Mouse (Mus musculus) heart, postnatal 10 days (tissue): ENCODE results near the gene Hypk. TPM values are rescaled to one million over a fixed set of nuclear protein-coding genes. Genes with fewer than 3 reads are reported as not detected.
"Not testable (repeated sequence)": the region's sequence is repeated elsewhere in the genome, so short reads cannot be mapped to it uniquely, and the experiment has no call there.

Source experiments
- DNase-seq, 2 experiments: peaks; one replicate each; pipeline ENCODE4 v3.0.0; 2021
- intact Hi-C: fragments of 180-260 bp; cut with DNase I; formaldehyde crosslinking; loops from one replicate; pipeline ENCODE4 v1.15.1; 2025
- total RNA-seq, 2 experiments: library from RNA; stranded (reverse); gene quantifications; 2 replicates each; pipeline ENCODE4 v1.2.3; 2021

Gene Hypk
- total RNA-seq, 2 experiments from 2014 or later = 22.1 to 23.2 TPM

DNA sequence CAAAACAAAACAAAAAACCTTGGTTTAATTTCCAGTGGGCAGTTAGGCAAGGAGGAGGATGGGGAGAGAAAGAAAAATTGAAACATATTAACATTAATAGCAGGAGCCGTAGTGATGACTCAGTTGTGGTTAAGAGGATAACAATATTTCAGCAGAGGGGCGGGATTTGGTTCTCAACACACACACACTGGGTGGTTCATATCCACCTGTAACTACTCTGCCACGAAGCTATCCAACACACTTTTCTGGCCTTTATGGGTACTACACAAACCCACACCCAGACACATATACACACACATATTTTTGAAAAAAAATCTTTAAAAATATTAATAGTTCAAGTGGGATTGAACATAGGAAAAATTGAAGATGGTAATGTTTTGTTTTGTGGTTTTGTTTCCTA is 6.1 kb upstream of the Hypk start:
- intact Hi-C loops = no loop called here
- DNase-seq = no peak

- intact Hi-C loops = no loop called here
- peak; percentile 64 to 66 for DNase-seq
Measured at GRCm38 (mm10) chr2:121448136-121448535, 5.0 kb upstream of the Hypk start.

DNA sequence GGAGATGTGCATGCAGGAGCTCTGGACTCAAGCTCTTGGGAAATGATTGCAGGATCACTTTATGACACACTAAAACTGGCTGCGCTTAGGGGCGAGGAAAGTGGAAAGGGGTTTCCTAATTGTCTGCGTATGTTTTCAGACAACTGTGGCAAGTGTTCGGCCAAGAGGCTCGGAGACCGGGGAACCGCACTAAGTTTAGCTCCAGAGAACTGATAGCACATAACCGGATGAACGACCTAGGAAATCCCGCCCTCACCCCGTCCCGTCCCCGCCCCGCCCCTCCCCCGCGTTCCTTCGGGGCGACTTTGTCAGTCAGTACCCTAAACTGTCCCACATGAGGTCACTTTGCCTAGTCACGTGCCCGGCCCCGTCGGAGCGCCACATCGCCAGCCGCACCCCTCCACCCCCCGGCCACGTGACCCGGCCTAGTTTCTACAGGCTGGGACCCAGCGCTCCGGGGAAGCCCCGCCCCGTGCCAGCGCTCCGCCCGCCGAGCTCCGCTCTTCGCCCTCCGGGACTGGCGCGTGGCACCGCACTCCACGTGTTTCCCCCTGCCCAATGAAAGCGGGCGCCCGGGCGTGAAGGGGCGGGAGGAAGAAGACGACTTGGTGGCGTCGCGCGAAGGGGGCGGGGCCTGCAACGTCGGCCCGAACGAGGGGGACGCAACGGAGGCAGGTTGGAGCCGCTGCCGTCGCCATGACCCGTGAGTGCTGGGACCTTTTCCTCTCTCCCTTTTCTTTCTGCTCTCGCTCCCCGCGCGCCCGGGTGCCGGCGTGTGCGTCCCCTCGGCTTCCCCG is 4.2 kb upstream of the Hypk start, which contains the start of gene Serf2:
Gene Serf2 (plus strand): TSS at position 457 of the 797 bp plus-strand sequence.
- intact Hi-C loops = no loop called here
- peak; percentile 100 for DNase-seq

DNA sequence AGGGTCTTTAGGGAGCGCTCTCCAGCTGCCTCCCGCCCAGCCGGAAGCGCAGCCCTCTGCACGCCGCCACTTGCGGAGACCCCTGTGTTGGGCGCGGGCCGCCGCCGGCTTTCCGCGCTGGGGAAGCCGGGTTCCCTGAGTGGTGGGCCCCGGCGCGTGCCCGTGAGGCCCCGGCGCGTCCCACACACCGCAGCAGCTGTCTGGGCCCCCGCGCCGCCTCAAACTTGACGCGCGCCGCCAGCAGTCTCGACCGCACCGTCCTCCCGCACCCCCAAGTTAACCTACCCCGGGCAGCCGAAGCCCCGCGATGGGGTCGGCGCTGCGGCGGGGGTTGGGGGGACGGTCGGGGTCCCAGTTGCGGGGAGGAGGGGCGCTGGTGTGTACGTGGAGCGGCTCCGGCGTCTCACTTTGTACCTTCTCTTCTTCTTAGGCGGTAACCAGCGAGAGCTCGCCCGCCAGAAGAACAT is 3.5 kb upstream of the Hypk start:
- intact Hi-C loops = no loop called here

DNA sequence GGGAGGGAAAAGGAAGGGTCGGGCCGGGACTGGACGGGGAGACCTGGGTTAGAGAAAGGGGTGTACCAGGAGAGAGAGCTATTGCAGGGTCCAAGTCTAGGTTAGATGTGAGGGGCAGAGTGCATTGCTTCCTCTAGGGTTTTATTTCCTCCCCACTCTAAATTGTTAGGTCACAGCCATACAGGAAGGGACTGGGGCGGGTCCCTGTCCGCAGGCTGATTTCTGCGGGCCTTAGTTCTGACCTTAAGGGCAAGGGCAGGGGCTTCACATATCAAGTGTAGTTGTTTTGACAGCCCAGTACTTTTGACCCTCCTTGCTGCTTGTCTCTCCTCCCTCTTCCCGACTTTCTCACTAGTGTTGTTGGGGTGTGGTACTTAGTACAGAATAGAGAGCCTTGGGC is 3.0 kb upstream of the Hypk start:
- intact Hi-C loops = no loop called here
- DNase-seq = peak in 1 of 2 experiments; percentile 36

More for the DNA sequence above, 3.5 kb upstream of the Hypk start:
- no peak for DNase-seq

- intact Hi-C loops = no loop called here
- no peak for DNase-seq
Measured at GRCm38 (mm10) chr2:121452361-121452760, 729 bp upstream of the Hypk start.

DNA sequence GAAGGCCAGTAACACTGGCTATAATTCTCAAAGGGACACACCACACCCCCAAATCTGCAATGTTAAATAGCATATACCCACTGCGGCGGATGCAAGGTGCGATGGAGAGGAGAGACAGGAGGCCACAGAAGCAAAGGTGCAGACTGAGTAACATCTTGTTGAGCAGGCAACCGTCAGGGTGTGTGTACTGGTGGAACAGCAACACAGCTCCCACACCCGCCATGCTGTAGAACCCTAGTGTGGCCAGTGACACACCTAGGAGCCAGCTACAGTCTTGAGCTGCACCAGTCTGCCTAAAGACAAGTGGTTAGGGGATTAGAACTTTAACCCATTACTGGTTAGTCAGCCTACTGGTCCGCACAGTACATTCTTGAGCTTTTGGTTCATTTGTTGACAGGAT is 827 bp downstream of the Hypk start:
- intact Hi-C loops = no loop called here
- DNase-seq = no peak

DNA sequence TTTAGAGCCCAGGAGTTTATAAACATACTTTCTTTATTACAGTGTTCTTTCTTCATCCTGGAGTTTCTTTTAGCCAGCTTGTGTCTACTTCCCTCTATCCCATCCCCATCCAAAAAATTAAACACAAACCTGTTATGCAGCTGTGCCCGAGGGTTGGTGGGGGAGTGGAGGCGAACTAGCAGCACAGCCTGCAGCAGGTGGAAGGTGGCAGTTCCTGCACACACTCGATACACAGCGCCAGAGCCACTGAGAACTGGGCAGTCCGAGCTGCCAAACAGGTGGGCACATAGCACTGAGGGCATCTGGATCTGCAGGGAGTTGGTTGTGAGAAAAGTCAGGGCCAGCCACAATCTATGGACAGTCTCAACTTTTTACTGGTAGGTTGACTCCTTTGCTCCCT is 2.4 kb downstream of the Hypk start:
- intact Hi-C loops = no loop called here
- no peak for DNase-seq

DNA sequence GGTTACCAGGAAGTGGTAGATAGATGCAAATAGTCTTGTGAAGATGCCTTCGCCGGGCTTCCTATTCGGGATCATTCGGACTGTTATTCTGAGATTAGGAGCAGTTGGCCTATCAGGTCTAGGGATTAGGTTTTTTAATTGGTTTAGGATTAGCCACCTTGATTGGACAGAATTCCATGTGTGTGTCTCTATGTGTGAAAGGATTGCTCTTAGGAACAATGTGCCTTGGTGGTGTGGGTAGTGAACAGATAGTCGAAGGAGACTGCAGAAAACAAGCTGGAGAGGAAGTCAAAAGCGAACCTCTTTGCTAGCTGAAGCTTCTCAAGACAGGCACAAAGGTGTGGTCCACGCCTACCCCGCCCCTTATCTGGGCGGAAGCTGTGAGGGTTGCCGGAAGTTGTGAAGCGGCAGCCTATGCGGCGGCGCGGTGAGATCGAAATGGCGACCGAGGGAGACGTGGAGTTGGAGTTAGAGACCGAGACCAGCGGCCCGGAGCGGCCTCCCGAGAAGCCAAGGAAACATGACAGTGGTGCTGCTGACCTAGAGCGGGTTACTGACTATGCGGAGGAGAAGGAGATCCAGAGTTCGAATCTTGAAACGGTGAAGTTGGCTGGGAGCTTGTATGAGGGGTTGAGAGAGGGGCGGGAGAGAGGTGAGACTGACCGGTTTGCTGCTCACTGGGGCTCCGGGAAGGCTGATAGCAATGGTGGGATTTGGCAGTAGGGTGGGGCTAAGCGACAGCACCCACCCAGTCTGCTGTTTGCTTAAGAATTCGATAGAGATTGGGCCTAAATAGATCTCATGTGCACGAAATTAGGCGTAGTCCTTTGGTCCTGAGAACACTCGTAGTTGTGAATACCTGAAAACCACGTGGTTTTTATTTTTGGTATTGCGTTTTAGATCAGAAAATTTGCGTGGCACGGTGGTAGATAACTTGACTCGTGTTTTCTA is 3.9 kb downstream of the Hypk start, which contains the start of gene Serinc4:
Gene Serinc4 (minus strand): TSS at position 90 of the 951 bp plus-strand sequence.
- intact Hi-C loops = no loop called here

GRCm38 (mm10) chr2:121460071-121460470 is 7.0 kb downstream of the Hypk start:
- intact Hi-C loops = no loop called here

More for the DNA sequence above, 3.9 kb downstream of the Hypk start, which contains the start of gene Serinc4:
- DNase-seq = peak; percentile 88 to 90

DNA sequence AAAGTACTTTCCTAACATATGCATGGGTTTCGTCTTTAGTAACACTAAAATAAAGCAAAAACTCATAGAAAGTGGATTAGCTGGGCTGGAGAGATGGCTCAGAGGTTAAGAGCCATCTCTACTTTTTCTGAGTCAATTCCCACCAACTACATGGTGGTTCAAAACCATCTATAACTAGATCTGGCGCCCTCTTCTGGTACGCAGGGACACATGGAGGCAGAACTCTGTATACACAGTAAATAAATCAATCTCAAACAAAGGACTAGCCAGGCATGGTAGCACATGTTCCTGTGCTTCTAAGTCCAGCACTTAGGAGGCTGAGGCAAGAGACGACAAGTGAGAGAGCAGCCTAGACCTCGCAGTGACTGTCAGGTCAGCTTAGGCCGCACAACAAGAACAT is 15.9 kb downstream of the Hypk start:
- intact Hi-C loops = not testable (repeated sequence)

More at GRCm38 (mm10) chr2:121460071-121460470, 7.0 kb downstream of the Hypk start:
- no peak for DNase-seq

GRCm38 (mm10) chr2:121472783-121473182 is 19.7 kb downstream of the Hypk start:
- DNase-seq = not testable (repeated sequence)
- intact Hi-C loops = loop anchor here (5.0 kb wide), 1 partner anchor 35 kb away; the partner anchor contains the start of genes Mfap1a and Wdr76

More for the DNA sequence above, 15.9 kb downstream of the Hypk start:
- DNase-seq = not testable (repeated sequence)

DNA sequence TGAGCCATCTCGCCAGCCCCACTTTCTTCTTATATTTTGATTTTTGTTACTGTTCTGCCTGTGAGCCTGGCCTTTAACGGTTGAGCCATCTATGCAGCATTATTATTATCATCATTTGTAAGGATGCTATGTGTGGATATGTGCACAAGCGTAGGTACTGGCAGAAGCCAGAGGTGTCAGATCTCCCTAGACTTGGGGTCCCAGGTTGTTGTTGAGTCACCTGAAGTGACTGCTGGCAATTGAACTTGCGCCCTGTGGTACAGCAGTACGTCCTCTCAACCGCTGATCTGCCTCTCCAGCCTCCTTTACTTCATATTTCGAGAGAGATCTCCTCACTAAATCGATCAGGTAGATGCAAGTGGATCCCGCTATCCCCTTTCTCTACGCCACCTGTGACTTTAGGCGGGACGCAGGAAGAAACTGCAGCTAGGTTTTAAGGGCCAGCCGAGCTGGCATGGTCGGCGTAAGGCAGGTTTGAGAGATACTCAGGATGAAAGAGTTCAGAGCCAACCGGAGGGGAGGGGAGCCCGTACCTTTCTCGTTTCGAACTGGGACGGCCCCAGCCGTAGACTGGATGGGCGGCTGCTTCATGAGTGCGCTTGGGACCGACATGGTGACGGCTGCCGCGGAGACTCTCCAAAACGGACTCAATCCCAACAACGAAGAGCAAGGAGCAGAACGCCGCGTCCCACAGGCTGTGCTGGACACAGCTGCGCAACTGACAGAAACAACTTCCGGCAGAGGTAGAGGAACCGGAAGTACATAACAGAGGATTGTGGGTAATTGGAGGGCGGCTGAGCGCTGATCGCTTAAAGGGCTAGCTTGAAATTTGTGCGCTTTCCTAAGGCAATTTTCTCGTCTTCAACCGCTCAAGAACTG is 20.4 kb downstream of the Hypk start, which contains the start of gene Mfap1b:
Gene Mfap1b (minus strand): TSS at position 767 of the 879 bp plus-strand sequence.
- intact Hi-C loops = loop anchor here (5.0 kb wide), 1 partner anchor 34 kb away; the partner anchor contains the start of genes Mfap1a and Wdr76

DNA sequence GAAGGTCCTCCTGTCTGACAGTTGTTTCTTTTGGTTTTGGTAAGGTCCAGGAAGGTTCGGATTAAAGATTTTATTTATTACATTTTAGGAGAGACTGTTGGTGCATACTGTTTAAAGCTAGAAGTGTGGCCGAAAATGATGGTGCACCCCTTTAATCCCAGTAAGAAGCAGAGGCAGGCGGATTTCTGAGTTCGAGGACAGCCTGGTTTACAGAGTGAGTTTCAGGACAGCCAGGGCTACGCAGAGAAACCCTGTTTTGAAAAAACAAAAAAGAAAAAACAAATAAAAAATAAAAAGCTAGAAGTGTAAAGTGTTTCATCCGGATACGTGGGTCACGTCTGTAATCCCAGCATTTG is 21.1 kb downstream of the Hypk start:
- intact Hi-C loops = loop anchor here (5.0 kb wide), 1 partner anchor 33 kb away; the partner anchor contains the start of genes Mfap1a and Wdr76
- DNase-seq = no peak

More for the DNA sequence above, 20.4 kb downstream of the Hypk start, which contains the start of gene Mfap1b:
- DNase-seq = peak; percentile 87

GRCm38 (mm10) chr2:121475306-121475705 is 22.2 kb downstream of the Hypk start:
- DNase-seq, intact Hi-C loops: not testable (repeated sequence)

- intact Hi-C loops = no loop called here
- no peak for DNase-seq
Measured at GRCm38 (mm10) chr2:121477491-121478266, 24.6 kb downstream of the Hypk start.

DNA sequence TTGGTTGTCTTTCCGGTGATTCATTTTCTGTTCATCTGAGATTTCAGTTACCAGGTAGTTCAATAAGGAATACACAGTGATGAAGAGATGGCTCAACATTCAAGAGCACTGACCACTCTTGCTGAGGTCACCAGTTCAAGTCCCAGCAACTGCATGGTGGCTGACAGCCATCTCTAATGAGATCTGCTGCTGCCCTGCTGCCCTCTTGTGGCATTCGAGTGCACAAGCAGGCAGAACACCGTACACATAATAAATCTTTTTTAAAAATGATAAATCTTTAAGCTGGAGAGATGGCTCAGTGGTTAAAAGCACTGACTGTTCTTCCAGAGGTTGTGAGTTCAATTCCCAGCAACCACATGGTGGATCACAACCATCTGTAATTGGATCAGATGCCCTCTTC is 27.4 kb downstream of the Hypk start:
- peak in 1 of 2 experiments; percentile 27 for DNase-seq
- intact Hi-C loops = no loop called here

DNA sequence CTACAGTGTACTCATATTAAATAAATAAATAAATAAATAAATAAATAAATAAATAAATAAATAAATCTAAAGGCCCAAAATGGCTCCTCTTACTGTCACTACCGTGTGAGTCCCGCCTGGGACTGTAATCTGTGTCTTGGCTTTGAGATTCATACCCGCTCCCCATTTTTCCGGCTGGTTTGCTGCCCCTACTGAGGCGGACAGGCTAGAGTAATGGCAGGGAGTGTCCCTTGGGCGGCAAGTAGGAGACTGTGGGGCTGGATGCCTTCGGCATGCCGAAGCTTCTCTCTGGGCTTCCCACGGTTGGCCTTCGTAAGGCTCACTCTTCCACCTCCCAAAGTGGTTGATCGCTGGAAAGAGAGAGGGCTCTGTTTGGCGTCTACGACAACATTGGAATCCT is 27.8 kb downstream of the Hypk start:
- DNase-seq, intact Hi-C loops: not testable (repeated sequence)

DNA sequence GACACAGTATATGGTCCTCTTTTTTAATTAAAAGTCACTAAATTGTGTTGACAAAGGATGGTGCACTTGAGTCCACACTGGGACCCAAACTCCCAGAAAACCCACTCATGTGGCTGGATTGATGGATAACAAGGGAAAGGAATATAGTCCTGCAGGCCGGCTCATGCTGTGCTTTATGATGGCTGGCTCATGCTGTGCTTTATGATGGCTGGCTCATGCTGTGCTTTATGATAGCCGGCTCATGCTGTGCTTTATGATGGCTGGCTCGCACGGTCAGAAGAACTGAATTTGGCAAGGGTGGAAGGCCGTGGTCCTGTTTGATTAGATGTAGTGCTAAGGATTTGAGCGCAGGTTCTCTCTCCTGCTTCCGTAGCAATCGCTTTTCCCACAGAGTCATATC is 30.5 kb downstream of the Hypk start:
- DNase-seq = no peak
- intact Hi-C loops = no loop called here
